Mouse (Mus musculus) left cerebral cortex, adult 11 months (tissue): ENCODE measurements around the gene Cspg4.
"Not testable (repeated sequence)": the region's sequence is repeated elsewhere in the genome, so short reads cannot be mapped to it uniquely, and the experiment has no call there.

Experiments used
- DNase-seq: peaks from one replicate; pipeline ENCODE4 v3.0.0; 2022; ENCODE audit warnings: low spot score

Cspg4 gene

GRCm38 (mm10) chr9:56891517-56892011 lies 26.7 kb downstream of the Cspg4 start:
- DNase-seq, result peak; percentile 70

- DNase-seq, result no peak
Measured at GRCm38 (mm10) chr9:56892111-56892510, 27.3 kb downstream of the Cspg4 start.

- DNase-seq, result no peak
Measured at GRCm38 (mm10) chr9:56893313-56893712, 28.5 kb downstream of the Cspg4 start.

- no peak for DNase-seq
Measured at GRCm38 (mm10) chr9:56894006-56894405, 29.2 kb downstream of the Cspg4 start.

GRCm38 (mm10) chr9:56896779-56897178 lies 31.9 kb downstream of the Cspg4 start:
- DNase-seq, result no peak

- DNase-seq, result no peak
Measured at GRCm38 (mm10) chr9:56899409-56899808, 34.6 kb downstream of the Cspg4 start.

GRCm38 (mm10) chr9:56900060-56900459 lies 35.2 kb downstream of the Cspg4 start:
- DNase-seq, result no peak

GRCm38 (mm10) chr9:56900571-56900970 lies 35.7 kb downstream of the Cspg4 start:
- DNase-seq, result no peak

GRCm38 (mm10) chr9:56901187-56901586 lies 36.4 kb downstream of the Cspg4 start:
- DNase-seq, result no peak

- no peak for DNase-seq
Measured at GRCm38 (mm10) chr9:56903662-56904061, 38.8 kb downstream of the Cspg4 start.

- DNase-seq, result no peak
Measured at GRCm38 (mm10) chr9:56907549-56907948, 42.7 kb downstream of the Cspg4 start.

- not testable (repeated sequence) for DNase-seq
Measured at GRCm38 (mm10) chr9:56909991-56910390, 45.2 kb downstream of the Cspg4 start.

- DNase-seq, result no peak
Measured at GRCm38 (mm10) chr9:56911017-56911416, 46.2 kb downstream of the Cspg4 start.

GRCm38 (mm10) chr9:56913991-56914390 lies 49.2 kb downstream of the Cspg4 start:
- no peak for DNase-seq

GRCm38 (mm10) chr9:56915116-56915515 lies 50.3 kb downstream of the Cspg4 start:
- no peak for DNase-seq

GRCm38 (mm10) chr9:56915695-56916410 lies 51.0 kb downstream of the Cspg4 start:
- DNase-seq, result no peak

- no peak for DNase-seq
Measured at GRCm38 (mm10) chr9:56917131-56917530, 52.3 kb downstream of the Cspg4 start.

- no peak for DNase-seq
Measured at GRCm38 (mm10) chr9:56918466-56918865, 53.6 kb downstream of the Cspg4 start.

GRCm38 (mm10) chr9:56922746-56923145 lies 57.9 kb downstream of the Cspg4 start:
- DNase-seq, result no peak

- no peak for DNase-seq
Measured at GRCm38 (mm10) chr9:56923841-56924650, 59.2 kb downstream of the Cspg4 start.

GRCm38 (mm10) chr9:56924651-56925027 lies 59.8 kb downstream of the Cspg4 start:
- DNase-seq, result peak; percentile 46

GRCm38 (mm10) chr9:56925291-56926024 lies 60.6 kb downstream of the Cspg4 start:
- no peak for DNase-seq

GRCm38 (mm10) chr9:56926025-56926360 lies 61.2 kb downstream of the Cspg4 start:
- DNase-seq, result no peak
